Mouse (Mus musculus): Measurements from ENCODE around the gene B4galt2.

- peak; percentile 81 for TF ChIP-seq CTCF (IDR thresholded peaks at IDR 0.05; ENCODE audit: low read depth)
- no peak for TF ChIP-seq EP300 (optimal IDR thresholded peaks at IDR 0.05)
Observed at GRCm38 (mm10) chr4:117858794-117859193, 24.5 kb downstream of the B4galt2 start.
